Mouse (Mus musculus) limb, embryonic 13.5 days (tissue): ENCODE measurements at regions not wholly inside any gene's neighbourhood (a gene's known extent, or its start where the extent isn't known, plus 50 kb on each side); places are given as distances from the start of the nearest gene placed in this dataset.
A peak's percentile ranks its signal among the peaks of the same experiment; 100 is the strongest.

Source experiments
- ATAC-seq: fragments of 200-750 bp; cut with Nextera tagmentation; 2 replicates; pipeline ENCODE4 v1.8.0; 2017; ENCODE audit warnings: low read depth, moderate number of reproducible peaks, moderate TSS enrichment; ENCODE audit not compliant: low FRiP score
- H3K27ac ChIP-seq: fragments of 300-500 bp; sonication (generic); 2 replicates; pipeline ENCODE4 v1.5.1; 2015; ENCODE audit warnings: inconsistent platforms, mild to moderate bottlenecking, moderate library complexity
- H3K27me3 ChIP-seq: fragments of 300-500 bp; sonication (generic); 2 replicates; pipeline ENCODE4 v1.6.1; 2015; ENCODE audit warnings: mild to moderate bottlenecking, inconsistent platforms
- H3K36me3 ChIP-seq: fragments of 300-500 bp; sonication (generic); 2 replicates; pipeline ENCODE4 v1.6.1; 2015; ENCODE audit warnings: inconsistent platforms, mild to moderate bottlenecking, moderate library complexity
- H3K4me1 ChIP-seq: fragments of 300-500 bp; sonication (generic); 2 replicates; pipeline ENCODE4 v1.6.1; 2015; ENCODE audit warnings: inconsistent platforms
- H3K4me2 ChIP-seq: fragments of 300-500 bp; sonication (generic); replicated peaks from 2 replicates; pipeline ENCODE4 v1.6.1; 2015; ENCODE audit warnings: inconsistent platforms, mild to moderate bottlenecking, moderate library complexity
- H3K4me3 ChIP-seq: fragments of 300-500 bp; sonication (generic); 2 replicates; pipeline ENCODE4 v1.5.1; 2015; ENCODE audit warnings: moderate library complexity, mild to moderate bottlenecking, inconsistent platforms
- H3K9ac ChIP-seq: fragments of 300-500 bp; sonication (generic); 2 replicates; pipeline ENCODE4 v1.6.1; 2015; ENCODE audit warnings: mild to moderate bottlenecking, inconsistent platforms
- H3K9me3 ChIP-seq: fragments of 300-500 bp; sonication (generic); 2 replicates; pipeline ENCODE4 v1.6.1; 2016; ENCODE audit warnings: inconsistent platforms
- WGBS: fragments of 180-500 bp; shearing (Covaris S2); methylation state at CpG from one replicate; pipeline ENCODE4 v1.1.7; 2015; 5-methylcytosine and 5-hydroxymethylcytosine counted together

GRCm38 (mm10) chr13:37629271-37629899 is 148.8 kb upstream of the Rreb1 start:
- 0 out of 2 replicates have a peak, but pooled peaks have one; percentile 44 for ATAC-seq
- H3K27ac ChIP-seq: peak overlapping the region; percentile 72

GRCm38 (mm10) chr13:37632835-37633440 is 145.3 kb upstream of the Rreb1 start:
- H3K27ac ChIP-seq: no peak overlapping the region
- H3K4me2 ChIP-seq: no peak overlapping the region
- H3K36me3 ChIP-seq: no peaks in the 10 kb centered on the region
- H3K9me3 ChIP-seq: peaks cover 12% of the 10 kb centered on the region; the same call in 1 of the 2 replicates
- no peak overlapping the region for H3K4me3 ChIP-seq
- 90% methylated on average over 5 of the region's 5 CpGs for WGBS
- no peak overlapping the region for H3K9ac ChIP-seq
- no peaks in the 10 kb centered on the region for H3K27me3 ChIP-seq
- peaks cover 22% of the 10 kb centered on the region for H3K4me1 ChIP-seq
- ATAC-seq: no peak

More at GRCm38 (mm10) chr13:37629271-37629899, 148.8 kb upstream of the Rreb1 start:
- H3K9me3 ChIP-seq: peaks cover 12% of the 10 kb centered on the region; the same call in 1 of the 2 replicates
- H3K36me3 ChIP-seq: no peaks in the 10 kb centered on the region
- no peaks in the 10 kb centered on the region for H3K27me3 ChIP-seq
- peaks cover 18% of the 10 kb centered on the region for H3K4me1 ChIP-seq
- no peak overlapping the region for H3K4me3 ChIP-seq
- no peak overlapping the region for H3K9ac ChIP-seq
- H3K4me2 ChIP-seq: no peak overlapping the region
- 54% methylated on average over 6 of the region's 6 CpGs for WGBS

- no peak overlapping the region for H3K4me3 ChIP-seq
- H3K36me3 ChIP-seq: no peaks in the 10 kb centered on the region
- peaks cover 12% of the 10 kb centered on the region; the same call in 1 of the 2 replicates for H3K9me3 ChIP-seq
- no peak overlapping the region for H3K4me2 ChIP-seq
- no peaks in the 10 kb centered on the region for H3K27me3 ChIP-seq
- H3K27ac ChIP-seq: no peak overlapping the region
- ATAC-seq: no peak
- H3K4me1 ChIP-seq: peaks cover 8% of the 10 kb centered on the region
- no peak overlapping the region for H3K9ac ChIP-seq
- WGBS: 43% methylated on average over 4 of the region's 4 CpGs
Measured at GRCm38 (mm10) chr13:37636363-37636762, 141.8 kb upstream of the Rreb1 start.

- H3K4me3 ChIP-seq: no peak overlapping the region
- H3K4me1 ChIP-seq: peaks cover 8% of the 10 kb centered on the region
- 89% methylated on average over 10 of the region's 10 CpGs for WGBS
- no peaks in the 10 kb centered on the region for H3K27me3 ChIP-seq
- H3K9ac ChIP-seq: no peak overlapping the region
- H3K9me3 ChIP-seq: peaks cover 5% of the 10 kb centered on the region; the same call in 1 of the 2 replicates
- no peak for ATAC-seq
- H3K27ac ChIP-seq: no peak overlapping the region
- no peak overlapping the region for H3K4me2 ChIP-seq
- no peaks in the 10 kb centered on the region for H3K36me3 ChIP-seq
Measured at GRCm38 (mm10) chr13:37637151-37637550, 141.0 kb upstream of the Rreb1 start.

GRCm38 (mm10) chr13:37638071-37638511 is 140.1 kb upstream of the Rreb1 start:
- no peak overlapping the region for H3K4me3 ChIP-seq
- H3K27me3 ChIP-seq: no peaks in the 10 kb centered on the region
- no peaks in the 10 kb centered on the region for H3K36me3 ChIP-seq
- H3K4me2 ChIP-seq: no peak overlapping the region
- ATAC-seq: no peak
- H3K4me1 ChIP-seq: peaks cover 8% of the 10 kb centered on the region
- no peak overlapping the region for H3K27ac ChIP-seq
- H3K9me3 ChIP-seq: no peaks in the 10 kb centered on the region
- no peak overlapping the region for H3K9ac ChIP-seq
- WGBS: 37% methylated on average over 8 of the region's 8 CpGs

- Histone ChIP-seq H3K4me1 (peaks cover 6% of the 10 kb centered on the region; the same call in 1 of the 2 replicates), H3K9me3 (no peaks in the 10 kb centered on the region), H3K4me2 (no peak overlapping the region), H3K4me3 (no peak overlapping the region), H3K36me3 (no peaks in the 10 kb centered on the region), H3K9ac (no peak overlapping the region), H3K27me3 (no peaks in the 10 kb centered on the region), H3K27ac (no peak overlapping the region)
- WGBS: 61% methylated on average over 13 of the region's 13 CpGs
- no peak for ATAC-seq
Measured at GRCm38 (mm10) chr13:37642410-37643093, 135.6 kb upstream of the Rreb1 start.

GRCm38 (mm10) chr13:37644751-37645181 is 133.4 kb upstream of the Rreb1 start:
- no peak for ATAC-seq
- H3K9me3 ChIP-seq: no peaks in the 10 kb centered on the region
- H3K9ac ChIP-seq: no peak overlapping the region
- WGBS: 80% methylated on average over 8 of the region's 8 CpGs
- H3K4me2 ChIP-seq: no peak overlapping the region
- H3K27me3 ChIP-seq: no peaks in the 10 kb centered on the region
- H3K4me1 ChIP-seq: no peaks in the 10 kb centered on the region
- H3K27ac ChIP-seq: no peak overlapping the region
- H3K36me3 ChIP-seq: no peaks in the 10 kb centered on the region
- no peak overlapping the region for H3K4me3 ChIP-seq

GRCm38 (mm10) chr13:37649467-37650080 is 128.6 kb upstream of the Rreb1 start:
- H3K27me3 ChIP-seq: no peaks in the 10 kb centered on the region
- H3K4me3 ChIP-seq: no peak overlapping the region
- WGBS: 54% methylated on average over 9 of the region's 9 CpGs
- H3K9ac ChIP-seq: no peak overlapping the region
- no peak for ATAC-seq
- no peak overlapping the region for H3K4me2 ChIP-seq
- no peaks in the 10 kb centered on the region for H3K9me3 ChIP-seq
- H3K36me3 ChIP-seq: no peaks in the 10 kb centered on the region
- no peak overlapping the region for H3K27ac ChIP-seq
- no peaks in the 10 kb centered on the region for H3K4me1 ChIP-seq

GRCm38 (mm10) chr13:37651221-37651946 is 126.8 kb upstream of the Rreb1 start:
- Histone ChIP-seq H3K4me3 (no peak overlapping the region), H3K36me3 (no peaks in the 10 kb centered on the region), H3K27me3 (no peaks in the 10 kb centered on the region), H3K9ac (no peak overlapping the region), H3K9me3 (no peaks in the 10 kb centered on the region), H3K4me1 (no peaks in the 10 kb centered on the region), H3K4me2 (no peak overlapping the region), H3K27ac (no peak overlapping the region)
- no peak for ATAC-seq
- 74% methylated on average over 10 of the region's 10 CpGs for WGBS

- Histone ChIP-seq H3K4me1 (0 out of 2 replicates have a peak, but pooled peaks cover 2% of the 10 kb centered on the region), H3K4me2 (no peak overlapping the region), H3K4me3 (no peak overlapping the region), H3K27ac (no peak overlapping the region), H3K9me3 (no peaks in the 10 kb centered on the region), H3K36me3 (no peaks in the 10 kb centered on the region), H3K9ac (no peak overlapping the region), H3K27me3 (no peaks in the 10 kb centered on the region)
- 77% methylated on average over 5 of the region's 5 CpGs for WGBS
- no peak for ATAC-seq
Measured at GRCm38 (mm10) chr13:37654651-37655050, 123.5 kb upstream of the Rreb1 start.

GRCm38 (mm10) chr13:37657248-37657647 is 121.0 kb upstream of the Rreb1 start:
- Histone ChIP-seq H3K27ac (no peak overlapping the region), H3K4me1 (0 out of 2 replicates have a peak, but pooled peaks cover 2% of the 10 kb centered on the region), H3K4me2 (no peak overlapping the region), H3K9me3 (no peaks in the 10 kb centered on the region), H3K36me3 (no peaks in the 10 kb centered on the region), H3K9ac (no peak overlapping the region), H3K27me3 (no peaks in the 10 kb centered on the region), H3K4me3 (no peak overlapping the region)
- WGBS: 66% methylated on average over 16 of the region's 16 CpGs
- ATAC-seq: no peak
